Mouse (Mus musculus) heart, postnatal 10 days (tissue): ENCODE data around the gene Gemin5. TPM values are rescaled to one million over a fixed set of nuclear protein-coding genes. Genes with fewer than 3 reads are reported as not detected.
A peak's percentile ranks its signal among the peaks of the same experiment; 100 is the strongest.
"Not testable (repeated sequence)": the region's sequence is repeated elsewhere in the genome, so short reads cannot be mapped to it uniquely, and the experiment has no call there.

Experiments
- DNase-seq, 2 experiments: peaks; one replicate each; pipeline ENCODE4 v3.0.0; 2021
- intact Hi-C: fragments of 180-260 bp; cut with DNase I; formaldehyde crosslinking; loops from one replicate; pipeline ENCODE4 v1.15.1; 2025
- total RNA-seq, 2 experiments: library from RNA; stranded (reverse); gene quantifications; 2 replicates each; pipeline ENCODE4 v1.2.3; 2021

The Gemin5 gene
- total RNA-seq, 2 experiments from 2014 or later, result 10.2 to 11.9 TPM

DNA sequence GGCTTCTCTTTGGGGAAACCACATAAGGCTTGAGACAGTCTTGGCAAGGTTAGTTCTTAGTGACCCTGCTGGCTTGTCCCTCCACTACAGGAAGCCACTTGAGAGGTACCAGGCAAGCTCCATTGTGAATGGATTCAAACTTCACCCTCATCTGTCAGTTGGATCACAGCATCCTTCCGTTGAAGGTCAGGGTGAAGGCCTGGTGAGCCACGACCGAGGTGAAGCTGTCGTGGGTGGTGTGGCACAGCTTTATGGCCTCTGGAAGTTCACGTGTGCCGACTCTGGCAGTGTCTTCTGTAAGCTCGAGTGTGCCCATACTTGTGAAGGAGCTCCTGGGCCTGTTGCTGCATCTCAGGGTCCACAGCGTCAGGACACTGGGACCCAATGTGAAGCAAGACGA is 47.0 kb downstream of the Gemin5 start:
- intact Hi-C loops, result no loop called here

DNA sequence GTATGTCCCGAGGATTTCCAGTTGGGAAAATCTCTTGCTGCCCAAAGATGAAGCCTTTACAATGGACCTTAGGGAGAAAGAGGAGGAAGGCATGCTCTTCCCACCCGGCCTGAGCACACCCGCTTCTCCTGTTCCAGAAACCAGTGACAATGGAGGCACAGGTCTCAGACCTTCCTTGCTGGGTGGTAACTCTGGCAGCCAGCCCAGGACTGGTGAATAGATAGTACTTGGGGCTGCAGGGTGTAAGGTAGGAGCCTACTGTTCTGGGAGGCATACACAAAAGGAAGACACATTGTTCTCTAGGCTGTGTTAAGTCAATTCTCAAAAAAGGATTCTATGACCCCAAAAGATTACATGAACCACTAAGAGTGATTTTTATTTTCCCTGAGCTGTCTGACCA is 47.7 kb downstream of the Gemin5 start:
- DNase-seq, result no peak
- intact Hi-C loops, result no loop called here

More for the DNA sequence above, 47.0 kb downstream of the Gemin5 start:
- DNase-seq, result no peak

DNA sequence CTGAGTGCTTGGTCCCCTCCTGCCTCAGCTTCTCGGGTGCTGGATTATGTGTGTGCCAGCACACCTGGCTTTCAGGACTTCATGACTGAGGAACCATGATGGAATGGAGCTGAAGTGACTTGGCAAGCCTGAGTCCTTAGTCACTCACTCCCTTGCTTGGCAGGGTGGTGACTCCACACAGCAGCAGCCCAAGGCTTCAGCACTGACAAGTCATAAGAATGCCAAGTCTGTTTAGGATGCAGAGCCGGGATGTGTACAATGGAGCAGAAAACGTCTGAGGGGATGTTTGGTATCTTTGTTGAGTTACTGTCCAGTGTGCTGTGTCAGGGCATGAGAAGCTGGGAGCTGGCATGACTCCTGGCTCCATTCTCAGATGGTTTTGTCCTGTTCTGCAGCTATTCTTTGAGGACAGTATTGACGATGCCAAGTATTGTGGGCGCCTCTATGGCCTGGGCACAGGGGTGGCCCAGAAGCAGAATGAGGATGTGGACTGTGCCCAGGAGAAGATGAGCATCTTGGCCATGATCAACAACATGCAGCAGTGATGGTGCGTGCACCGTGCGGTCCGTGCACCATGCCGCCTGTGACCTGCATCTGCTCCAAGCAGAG is 51.2 kb downstream of the Gemin5 start:
- intact Hi-C loops, result no loop called here
- no peak for DNase-seq

DNA sequence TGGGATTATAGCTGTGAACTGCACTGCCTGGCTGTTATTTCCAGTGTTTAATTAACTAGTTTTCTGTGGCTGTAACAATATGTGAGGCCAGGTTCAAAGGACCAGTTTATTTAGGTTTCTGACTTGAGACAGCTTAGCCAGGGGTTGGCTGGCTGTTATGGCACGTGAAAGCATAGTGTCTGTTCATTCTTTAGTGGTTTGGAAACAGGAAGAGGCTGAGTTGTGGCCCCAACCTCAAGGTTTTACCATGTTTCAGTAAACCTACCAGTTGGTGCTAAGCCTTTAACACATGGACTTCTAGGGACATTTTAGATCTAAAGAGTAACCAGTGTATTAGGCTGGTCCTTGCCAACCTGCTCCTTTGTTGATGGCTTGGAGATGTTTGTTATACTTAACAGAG is 51.8 kb downstream of the Gemin5 start:
- DNase-seq, result no peak
- intact Hi-C loops, result no loop called here

DNA sequence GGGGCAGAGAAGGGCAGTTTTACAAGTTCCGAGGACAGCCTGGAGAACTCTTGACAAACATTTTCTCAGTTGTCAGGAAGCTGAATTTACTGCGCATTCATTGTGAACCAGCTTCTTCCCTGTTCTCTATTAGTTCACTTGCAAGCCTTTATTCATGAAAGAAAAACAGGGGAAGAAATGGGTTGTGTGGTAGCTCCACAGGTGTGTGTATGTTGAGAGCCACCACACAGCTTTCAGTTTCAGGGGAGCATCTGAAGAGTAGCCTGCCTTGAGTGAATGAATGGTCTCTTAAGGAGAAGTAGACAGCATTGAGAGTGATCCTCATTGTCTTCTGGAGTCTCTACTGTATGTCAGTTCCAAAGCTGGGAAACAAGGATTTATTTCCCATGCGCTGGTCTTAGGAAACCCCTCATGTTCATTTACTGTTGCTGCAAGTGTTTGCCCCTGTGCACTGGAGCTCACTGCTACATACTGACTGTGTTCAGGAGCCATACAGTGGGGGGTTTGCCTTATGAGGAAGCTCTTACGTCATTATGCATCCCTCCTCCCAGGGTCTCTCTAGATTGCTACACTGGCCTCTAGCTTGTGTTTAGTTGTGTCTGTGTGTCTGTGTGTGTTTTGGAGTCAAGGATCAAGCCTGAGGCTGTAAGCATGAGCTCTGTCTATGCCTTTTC is 60.5 kb downstream of the Gemin5 start:
- DNase-seq, result no peak
- intact Hi-C loops, result no loop called here

DNA sequence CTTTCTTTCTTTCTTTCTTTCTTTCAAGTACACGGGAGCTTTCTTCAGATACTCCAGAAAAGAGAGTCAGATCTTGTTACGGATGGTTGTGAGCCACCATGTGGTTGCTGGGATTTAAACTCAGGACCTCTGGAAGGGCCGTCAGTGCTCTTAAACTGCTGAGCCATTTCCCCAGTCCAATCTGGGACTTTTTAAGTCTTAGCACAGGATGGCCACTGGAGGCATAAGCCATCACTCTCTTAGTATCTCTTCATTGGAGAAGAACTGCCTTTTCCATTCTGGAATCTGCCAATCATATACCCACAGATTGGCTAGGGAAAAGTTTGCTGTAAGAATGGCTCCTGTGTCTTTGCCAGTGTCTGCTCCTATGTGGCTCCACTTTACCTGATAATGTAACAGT is 61.3 kb downstream of the Gemin5 start:
- intact Hi-C loops, result no loop called here
- no peak for DNase-seq

DNA sequence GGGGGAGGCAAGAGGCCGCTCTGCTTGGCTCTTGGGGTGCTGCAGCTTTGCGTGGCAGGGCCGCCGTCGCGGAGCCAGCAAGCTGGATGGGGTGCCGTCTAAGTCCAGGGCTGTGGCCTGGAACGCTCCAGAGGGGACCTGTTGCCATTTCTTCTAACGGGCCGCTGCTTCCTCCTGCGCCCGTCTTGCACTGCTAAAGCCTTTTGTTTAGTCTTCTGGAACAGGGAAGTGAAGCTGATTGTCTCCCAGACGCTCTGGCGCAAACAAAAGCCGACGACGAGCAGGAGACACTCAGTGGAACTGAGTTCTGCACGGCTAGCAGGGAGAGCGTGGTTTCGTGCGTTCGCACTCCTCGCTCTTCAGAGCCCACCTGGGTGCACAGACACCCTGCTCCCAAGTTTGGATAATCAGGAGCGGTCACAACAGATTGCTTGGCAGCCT is 64.0 kb downstream of the Gemin5 start:
- DNase-seq, result no peak
- intact Hi-C loops, result loop anchor here (2.0 kb wide), 1 partner anchor 94 kb away; no protein-coding TSS in a partner anchor

DNA sequence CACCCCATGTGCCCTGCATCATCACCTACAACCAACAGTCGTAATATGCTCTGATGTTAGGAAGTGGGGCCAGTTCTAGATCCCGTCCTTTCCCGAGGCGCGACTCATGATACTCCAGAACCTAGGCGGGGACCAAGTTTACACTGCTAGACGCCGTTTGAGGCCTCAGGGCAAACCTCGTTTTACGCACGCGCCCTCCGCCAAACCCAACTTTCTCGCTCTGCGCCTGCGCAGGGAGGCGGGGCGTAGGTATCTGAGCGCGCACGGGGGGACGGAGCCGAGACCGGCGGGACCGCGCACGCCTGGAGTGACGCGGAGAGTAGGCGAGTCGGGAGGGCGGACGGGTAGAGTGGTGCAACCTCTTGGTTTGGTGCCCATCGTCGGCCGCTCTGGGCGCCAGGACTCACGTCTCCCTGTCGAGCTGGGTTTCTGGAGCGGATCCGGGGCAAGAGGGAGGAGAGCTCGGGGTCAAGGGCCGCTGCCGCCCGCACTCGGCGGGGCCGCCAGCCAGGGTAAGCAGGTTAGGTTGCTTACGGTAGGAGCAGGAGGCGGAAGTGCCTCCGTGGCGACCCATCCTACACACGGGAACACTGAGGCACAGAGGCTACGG is 64.5 kb downstream of the Gemin5 start, which contains the start of gene Cnot8:
TSS of gene Cnot8 (plus strand) at position 457 of the 610 bp plus-strand sequence.
- intact Hi-C loops, result loop anchor here (2.0 kb wide), 1 partner anchor 93 kb away; no protein-coding TSS in a partner anchor
- DNase-seq, result peak; percentile 100

DNA sequence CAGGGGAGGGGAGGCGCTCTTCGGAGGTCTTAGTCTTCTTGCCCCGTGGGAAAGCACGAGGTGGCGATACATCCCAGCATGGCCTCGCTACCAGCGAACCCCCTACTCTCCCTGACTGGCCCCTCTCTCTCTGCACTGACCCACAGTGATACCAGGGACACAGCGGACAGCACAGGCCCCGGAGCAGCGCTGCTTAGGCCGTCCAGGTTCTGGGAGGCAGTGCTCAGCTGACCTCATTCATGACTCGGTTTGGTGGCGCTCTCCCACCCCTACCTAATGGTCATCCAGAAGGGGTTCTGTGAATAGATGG is 65.0 kb downstream of the Gemin5 start:
- no peak for DNase-seq
- intact Hi-C loops, result no loop called here

DNA sequence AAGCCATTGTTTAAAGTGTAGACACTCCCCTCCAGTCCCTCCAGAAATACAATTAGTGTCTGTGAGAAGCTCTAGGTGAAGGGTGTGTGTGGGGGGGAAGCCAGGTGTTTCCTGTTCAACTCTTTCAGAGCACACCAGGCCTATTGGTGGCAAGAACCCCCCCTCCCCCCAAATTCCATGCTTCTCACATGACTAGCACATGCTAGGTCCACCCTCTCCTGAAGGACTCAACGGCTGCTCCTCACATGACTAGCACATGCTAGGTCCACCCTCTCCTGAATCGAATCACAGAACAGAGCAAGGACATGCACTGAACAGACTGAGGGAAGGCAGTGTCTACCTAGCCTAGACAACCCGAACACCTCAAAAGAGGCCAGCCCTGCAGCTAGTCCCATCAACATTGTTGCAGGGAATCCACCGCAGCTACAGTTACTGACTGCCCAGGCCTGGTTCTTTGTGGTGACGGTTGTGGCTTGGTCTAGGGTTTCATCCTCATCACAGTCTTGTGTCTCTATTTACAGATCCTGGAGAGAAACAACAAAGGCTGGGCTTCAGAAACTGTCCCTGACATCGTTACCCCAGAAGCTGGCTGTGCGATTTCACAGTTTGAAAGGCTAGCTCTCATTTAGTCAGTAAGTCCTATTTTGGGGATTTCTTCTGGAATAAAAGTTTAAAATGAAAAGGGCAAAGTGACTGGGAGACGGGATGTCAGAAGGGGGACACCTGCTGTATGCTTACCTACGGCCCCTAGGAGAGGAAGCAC is 65.6 kb downstream of the Gemin5 start:
- intact Hi-C loops, result no loop called here
- peak in 1 of 2 experiments; percentile 29 for DNase-seq

DNA sequence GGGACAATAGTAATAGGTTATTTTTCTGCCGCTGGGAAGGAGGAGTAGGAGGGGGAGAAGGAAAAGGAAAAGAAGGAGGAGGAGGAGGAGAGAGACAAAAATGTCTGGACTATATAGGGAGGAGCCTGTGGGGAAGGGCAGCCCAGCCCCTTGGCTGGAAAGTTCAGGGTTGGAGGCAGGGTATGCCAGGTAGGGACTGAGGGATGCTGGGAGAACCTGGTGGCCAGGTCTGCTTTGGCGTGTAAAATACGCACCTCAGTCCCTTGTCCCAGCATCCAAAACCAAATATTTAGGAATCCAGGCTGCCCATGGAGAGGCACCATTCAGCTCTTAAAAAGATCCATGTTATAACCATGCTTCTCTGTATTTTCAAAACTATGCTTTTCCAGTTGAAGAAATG is 66.2 kb downstream of the Gemin5 start:
- intact Hi-C loops, result no loop called here

DNA sequence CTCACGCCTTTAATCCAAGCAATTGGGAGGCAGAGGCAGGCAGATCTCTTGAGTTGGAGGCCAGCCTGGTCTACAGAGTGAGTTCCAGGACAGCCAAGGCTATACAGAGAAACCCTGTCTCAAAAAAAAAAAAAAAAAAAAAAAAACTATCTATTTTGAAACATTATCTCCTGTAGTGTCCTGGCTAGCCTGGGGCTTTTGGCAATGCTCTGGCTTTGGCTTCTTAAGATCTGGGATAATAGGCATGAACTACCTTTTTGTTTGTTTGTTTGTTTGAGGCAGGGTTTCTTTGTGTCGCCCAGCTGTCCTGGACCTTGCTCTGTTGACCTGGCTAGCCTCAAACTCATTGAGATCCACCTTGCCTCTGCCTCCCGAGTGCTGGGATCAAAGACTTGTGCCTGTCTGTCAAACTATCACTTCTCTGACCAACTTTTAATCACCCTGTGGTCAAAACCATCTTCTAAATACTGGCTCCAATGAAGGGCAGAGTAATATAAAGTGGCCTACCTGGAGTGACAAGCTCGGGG is 67.1 kb downstream of the Gemin5 start:
- intact Hi-C loops, result no loop called here
- DNase-seq, result no peak

More for the DNA sequence above, 66.2 kb downstream of the Gemin5 start:
- no peak for DNase-seq

DNA sequence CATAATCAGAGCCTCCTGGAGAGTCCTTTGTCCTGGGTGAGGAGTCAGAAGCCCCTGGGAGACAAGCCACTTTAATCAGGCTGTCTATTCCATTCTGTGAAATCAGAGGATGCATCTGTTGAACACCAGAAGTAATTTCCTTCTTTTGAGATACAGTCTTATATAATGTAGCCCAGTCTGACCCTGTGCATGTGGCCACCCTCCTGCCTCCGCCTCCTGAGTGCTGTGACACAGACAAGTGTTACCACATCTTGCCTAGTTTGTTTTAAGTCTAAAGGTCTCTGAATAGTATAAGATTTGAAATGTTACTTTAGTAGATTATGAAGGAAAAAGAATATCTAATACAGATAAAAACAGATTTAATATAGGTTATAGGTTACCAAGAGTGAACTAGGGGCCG is 68.3 kb downstream of the Gemin5 start:
- DNase-seq, result no peak
- intact Hi-C loops, result no loop called here

DNA sequence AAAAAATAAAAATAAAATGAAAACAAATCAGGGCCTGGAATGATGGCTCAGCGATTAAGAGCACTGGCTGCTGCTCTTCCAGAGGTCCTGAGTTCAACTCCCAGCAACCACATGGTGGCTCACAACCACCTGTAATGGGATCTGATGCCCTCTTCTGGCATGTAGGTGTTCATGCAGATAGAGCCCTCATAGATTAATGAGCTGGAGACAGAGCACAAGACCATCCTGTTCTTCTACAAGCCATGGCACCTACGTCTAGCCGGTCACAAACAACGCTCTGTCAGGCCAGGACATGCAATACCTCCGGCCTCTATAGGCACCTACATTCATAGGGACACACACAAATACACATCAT is 70.0 kb downstream of the Gemin5 start:
- intact Hi-C loops, DNase-seq: not testable (repeated sequence)

DNA sequence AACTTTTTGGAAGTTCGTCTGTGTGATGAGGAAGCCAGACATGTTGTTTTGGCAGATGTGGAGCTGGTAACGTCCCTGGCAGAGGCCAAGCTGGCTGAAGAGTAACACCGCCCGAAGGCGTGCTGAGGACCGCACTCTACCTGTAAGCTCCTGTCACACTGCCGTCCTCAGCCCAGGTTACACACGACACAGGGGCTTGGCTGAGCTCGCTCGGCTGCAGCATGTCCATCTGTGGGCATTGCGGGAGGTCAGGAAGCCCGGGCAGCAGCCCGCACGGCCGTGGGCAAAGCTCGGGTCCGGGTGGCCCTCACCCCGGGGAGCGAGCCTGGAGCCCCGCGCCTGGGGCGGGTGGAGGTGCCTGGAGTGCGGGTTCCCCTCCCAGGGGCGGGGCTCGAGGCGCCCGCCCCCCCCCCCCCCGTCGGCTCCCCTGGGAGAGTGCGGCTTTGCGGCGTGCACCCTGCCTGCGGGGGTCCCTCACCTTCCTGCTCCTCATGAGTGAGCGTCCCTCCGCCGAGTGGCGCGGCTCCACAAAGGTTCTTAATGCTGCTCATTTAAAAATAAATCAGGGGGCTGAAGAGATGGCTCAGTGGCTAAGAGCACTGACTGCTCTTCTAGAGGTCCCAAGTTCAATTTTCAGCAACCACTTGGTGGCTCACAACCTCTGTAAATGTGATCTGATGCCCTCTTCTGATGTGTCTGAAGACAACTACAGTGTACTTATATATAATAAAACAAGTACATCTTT is 70.5 kb downstream of the Gemin5 start:
- no peak for DNase-seq
- intact Hi-C loops, result no loop called here

DNA sequence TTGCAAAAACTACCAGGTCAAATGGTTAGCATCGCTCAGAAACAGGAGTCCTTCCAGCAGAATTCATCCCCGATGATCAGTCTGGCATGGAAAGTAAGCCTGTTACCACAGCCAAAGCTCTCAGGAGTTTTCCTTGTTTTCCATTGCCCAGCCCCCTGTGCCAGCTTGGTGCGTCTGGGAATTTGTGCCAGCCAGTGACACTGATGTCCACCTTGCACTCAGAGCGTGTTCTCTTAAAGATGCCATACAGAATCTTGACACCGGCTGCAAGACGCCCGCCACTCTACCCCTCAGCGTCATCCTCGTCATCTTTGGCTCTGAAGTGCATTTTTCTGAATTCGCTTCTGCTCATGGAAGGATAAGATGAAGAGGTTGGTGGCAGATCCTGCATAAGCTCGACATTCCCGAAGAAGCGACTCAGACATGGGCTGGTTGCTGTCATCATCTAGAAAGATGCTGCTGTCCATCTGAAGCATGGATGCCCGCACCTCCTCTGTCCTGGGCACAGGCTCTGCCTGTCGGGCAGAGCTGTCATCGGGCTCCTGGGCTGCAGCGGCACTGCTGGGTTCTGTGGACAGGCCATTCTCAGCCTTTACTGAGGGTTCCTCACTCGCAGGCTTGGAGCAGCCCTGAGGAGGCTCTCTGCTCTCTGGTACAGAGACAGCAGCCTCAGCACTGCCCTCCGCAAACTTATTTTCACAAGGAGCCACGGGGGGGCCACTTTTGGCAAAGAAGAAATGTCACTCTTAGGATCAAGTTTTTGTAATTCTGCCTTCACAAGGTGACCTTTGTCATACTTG is 71.3 kb downstream of the Gemin5 start:
- intact Hi-C loops, result no loop called here
- peak; percentile 22 to 33 for DNase-seq

DNA sequence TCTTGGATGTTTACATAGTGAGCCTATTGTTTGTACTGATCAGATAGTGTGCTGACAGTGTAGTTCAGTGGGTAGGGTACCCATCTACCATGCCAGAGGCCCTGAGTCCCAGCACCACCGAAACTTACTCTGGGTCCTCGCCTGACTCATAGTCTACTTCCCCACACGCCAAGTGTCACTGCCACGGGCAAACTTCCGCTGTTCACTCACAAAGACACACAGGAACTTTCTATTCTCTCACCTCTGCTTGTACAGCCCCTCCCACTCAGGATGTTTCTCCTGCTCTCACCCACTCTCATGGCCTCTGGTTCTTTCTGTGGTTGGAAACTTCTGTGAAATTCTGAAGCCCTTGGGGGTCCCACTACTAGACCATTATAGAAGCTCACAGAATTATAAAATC is 72.2 kb downstream of the Gemin5 start:
- DNase-seq, result no peak
- intact Hi-C loops, result no loop called here

DNA sequence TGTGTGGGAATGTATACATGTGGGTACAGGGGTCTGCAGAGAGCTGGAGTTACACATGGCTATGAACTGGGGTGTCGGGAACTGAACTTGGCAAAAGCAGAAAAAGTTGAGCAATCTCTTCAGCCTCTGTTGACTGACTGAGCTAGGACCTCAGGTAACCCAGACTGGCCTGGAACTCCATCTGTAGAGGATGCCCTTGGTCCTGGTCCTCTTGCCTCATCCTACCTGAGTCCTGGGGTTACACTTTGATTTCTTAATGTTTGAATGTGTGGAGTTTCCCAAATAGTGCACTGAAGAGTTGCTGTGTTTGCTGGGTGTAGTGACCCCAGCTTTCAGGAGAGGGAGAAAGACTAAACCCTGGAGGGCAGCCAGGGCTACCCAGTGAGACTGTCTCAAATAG is 72.8 kb downstream of the Gemin5 start:
- intact Hi-C loops, result no loop called here
- DNase-seq, result no peak

DNA sequence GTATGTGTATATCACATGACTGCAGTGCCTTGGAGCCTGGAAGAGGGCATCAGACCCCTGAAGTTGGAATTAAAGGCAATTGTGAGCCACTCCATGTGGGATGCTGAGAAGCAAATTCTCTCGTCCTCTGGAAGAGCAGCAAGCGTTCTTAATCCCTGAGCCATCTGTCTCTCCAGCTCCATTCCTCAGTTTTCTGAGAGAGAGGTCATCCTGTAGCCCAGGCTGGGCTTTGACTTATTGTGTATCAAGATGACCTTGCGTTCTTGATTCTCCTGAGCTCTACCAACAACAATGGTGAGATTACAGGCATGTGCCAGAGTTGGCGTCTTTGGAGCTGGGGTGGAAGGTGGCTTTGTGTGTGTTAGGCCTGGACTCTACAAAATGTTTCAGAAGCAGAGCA is 73.6 kb downstream of the Gemin5 start:
- intact Hi-C loops, result no loop called here
- no peak for DNase-seq
